In genomic region chr11:116129091-116129790, GRCm38 (mm10) we compare ENCODE assay signal across 10 mouse cellular contexts. TPM values are rescaled to one million over a fixed set of nuclear protein-coding genes. Genes with fewer than 3 reads are reported as not detected.
A peak's percentile ranks its signal among the peaks of the same experiment; 100 is the strongest.
DNase-seq lines count a peak whose midpoint lies in the region; ATAC-seq and TF ChIP-seq lines count a peak whose summit lies in the region.
"Had no signal": no experiment of that assay in that cellular context is flagged by ENCODE, and none has a peak within 500 bp of the region (broad histone marks: within the 10 kb centered on the region; RNA-seq: fewer than 3 reads in every experiment).

No protein-coding gene starts in this region.

- WGBS in hindbrain, embryonic 13.5 days: 75% methylated on average over 9 of the region's 9 CpGs
- WGBS in hindbrain, embryonic 12.5 days: 76% methylated on average over 9 of the region's 9 CpGs
- 78% methylated on average over 9 of the region's 9 CpGs for WGBS in hindbrain, postnatal 0 days
- WGBS in midbrain, embryonic 13.5 days: 77% methylated on average over 9 of the region's 9 CpGs

- no peak for DNase-seq in hindbrain, postnatal 0 days (ENCODE audit: low spot score)
- no peak for DNase-seq in adipocyte (ENCODE audit: low spot score)
- DNase-seq in kidney, adult 8-10 months: no peak
- DNase-seq: left cerebral cortex, postnatal 4 days had no signal

- H3K9me3 ChIP-seq in hindbrain, embryonic 13.5 days: no peaks in the 10 kb centered on the region
- no peaks in the 10 kb centered on the region for H3K9me3 ChIP-seq in hindbrain, embryonic 12.5 days (replicated peaks)
- no peaks in the 10 kb centered on the region for H3K9me3 ChIP-seq in hindbrain, postnatal 0 days (ENCODE audit: low read length)
- H3K9me3 ChIP-seq in midbrain, embryonic 13.5 days: no peaks in the 10 kb centered on the region

- H3K27me3 ChIP-seq in hindbrain, embryonic 13.5 days: 0 out of 2 replicates have a peak, but pooled peaks cover 3% of the 10 kb centered on the region
- no peaks in the 10 kb centered on the region for H3K27me3 ChIP-seq in hindbrain, embryonic 12.5 days
- no peaks in the 10 kb centered on the region for H3K27me3 ChIP-seq in hindbrain, postnatal 0 days (ENCODE audit: insufficient read depth, low read length)
- H3K27me3 ChIP-seq in midbrain, embryonic 13.5 days: no peaks in the 10 kb centered on the region; the same call in 1 of the 2 replicates

- no peak overlapping the region; the same call in 1 of the 2 replicates for H3K4me2 ChIP-seq in hindbrain, embryonic 13.5 days
- H3K4me2 ChIP-seq in hindbrain, embryonic 12.5 days (replicated peaks): no peak overlapping the region
- peak overlapping the region; percentile 65 for H3K4me2 ChIP-seq in hindbrain, postnatal 0 days (ENCODE audit: low read depth, low read length)
- peak overlapping the region; percentile 62 for H3K4me2 ChIP-seq in midbrain, embryonic 13.5 days (replicated peaks)

- H3K4me3 ChIP-seq in hindbrain, embryonic 13.5 days: no peak overlapping the region
- no peak overlapping the region for H3K4me3 ChIP-seq in hindbrain, embryonic 12.5 days
- peak overlapping the region; percentile 94 for H3K4me3 ChIP-seq in brown adipose tissue, adult 24 weeks (ENCODE audit: insufficient read depth, low read depth, low read length)
- H3K4me3 ChIP-seq in hindbrain, postnatal 0 days (ENCODE audit: low read length): no peak overlapping the region
- no peak overlapping the region for H3K4me3 ChIP-seq in midbrain, embryonic 13.5 days (replicated peaks)

- peaks cover 38% of the 10 kb centered on the region for H3K4me1 ChIP-seq in hindbrain, embryonic 13.5 days (replicated peaks)
- peaks cover 29% of the 10 kb centered on the region for H3K4me1 ChIP-seq in hindbrain, embryonic 12.5 days
- H3K4me1 ChIP-seq in brown adipose tissue, adult 24 weeks (ENCODE audit: control insufficient read depth, insufficient read depth, insufficient read length, low read length): peaks cover 16% of the 10 kb centered on the region
- H3K4me1 ChIP-seq in hindbrain, postnatal 0 days (ENCODE audit: insufficient read depth, low read length): peaks cover 20% of the 10 kb centered on the region
- H3K4me1 ChIP-seq in midbrain, embryonic 13.5 days (replicated peaks): peaks cover 32% of the 10 kb centered on the region

- peak overlapping the region; percentile 82 for H3K9ac ChIP-seq in hindbrain, embryonic 13.5 days
- no peak overlapping the region for H3K9ac ChIP-seq in hindbrain, embryonic 12.5 days
- H3K9ac ChIP-seq in hindbrain, postnatal 0 days (replicated peaks; ENCODE audit: low read length): peak overlapping the region; percentile 68; the same call in 1 of the 2 replicates
- H3K9ac ChIP-seq in midbrain, embryonic 13.5 days (replicated peaks): peak overlapping the region; percentile 72; the same call in 1 of the 2 replicates

- no peak overlapping the region for H3K27ac ChIP-seq in hindbrain, embryonic 13.5 days
- H3K27ac ChIP-seq in hindbrain, embryonic 12.5 days: no peak overlapping the region
- peak overlapping the region; percentile 33; the same call in 1 of the 2 replicates for H3K27ac ChIP-seq in brown adipose tissue, adult 24 weeks (replicated peaks; ENCODE audit: low read depth, low read length)
- peak overlapping the region; percentile 91; the same call in 1 of the 2 replicates for H3K27ac ChIP-seq in hindbrain, postnatal 0 days
- H3K27ac ChIP-seq in midbrain, embryonic 13.5 days: no peak overlapping the region

- H3K36me3 ChIP-seq in hindbrain, embryonic 13.5 days: peaks cover 39% of the 10 kb centered on the region
- peaks cover 33% of the 10 kb centered on the region for H3K36me3 ChIP-seq in hindbrain, embryonic 12.5 days
- peaks cover 14% of the 10 kb centered on the region for H3K36me3 ChIP-seq in hindbrain, postnatal 0 days (ENCODE audit: insufficient read depth, low read length)
- H3K36me3 ChIP-seq in midbrain, embryonic 13.5 days: peaks cover 37% of the 10 kb centered on the region

- no peak for ATAC-seq in hindbrain, embryonic 13.5 days (ENCODE audit: low FRiP score)
- ATAC-seq in hindbrain, embryonic 12.5 days (ENCODE audit: low FRiP score): no peak
- ATAC-seq in hindbrain, postnatal 0 days: no peak
- ATAC-seq in midbrain, embryonic 13.5 days: no peak
- ATAC-seq in granulocyte monocyte progenitor cell, adult 5-6 weeks (replicated peaks; ENCODE audit: poor library complexity, severe bottlenecking): no peak

- no peak for TF ChIP-seq CTCF in hindbrain, postnatal 0 days (IDR thresholded peaks at IDR 0.05; ENCODE audit: low read depth)

RNA-seq across cellular contexts. Expression of gene Trim65, which starts 1.7 kb away (rescaled TPM):
- polyA plus RNA-seq in hindbrain, embryonic 13.5 days (2015; fragmentation: Nextera tagmentation; extraction: Ambion mirVana): 1.9 and 2.3 TPM in 2 replicates
- 2.2 and 2.3 TPM in 2 replicates for polyA plus RNA-seq in hindbrain, embryonic 12.5 days (2016; fragmentation: Nextera tagmentation; extraction: Ambion mirVana)
- 5.9 and 8.3 TPM in 2 replicates for polyA plus RNA-seq in brown adipose tissue, adult 24 weeks (2012; ENCODE audit: insufficient read depth, insufficient read length, missing spikeins)
- total RNA-seq in hindbrain, postnatal 0 days (2014; rRNA removed): 8.2 and 9.6 TPM in 2 replicates
- 2.4 TPM in 2 replicates for polyA plus RNA-seq in hindbrain, postnatal 0 days (2015; fragmentation: Nextera tagmentation; extraction: Ambion mirVana)
- polyA plus RNA-seq in midbrain, embryonic 13.5 days (2015; fragmentation: Nextera tagmentation; extraction: Ambion mirVana): 1.3 and 1.8 TPM in 2 replicates
- total RNA-seq in granulocyte monocyte progenitor cell, adult 5-6 weeks (2014; fragmentation: Nextera tagmentation): 11.6 and 18.1 TPM in 2 replicates
- 3.7 and 7.0 TPM in 2 replicates for total RNA-seq in granulocyte monocyte progenitor cell, adult 5-6 weeks (2017)
- polyA plus RNA-seq: G1E had no signal

RNA-seq across cellular contexts. Expression of gene Trim47, which starts 2.2 kb away (rescaled TPM):
- 3.9 and 4.5 TPM in 2 replicates for polyA plus RNA-seq in hindbrain, embryonic 13.5 days (2015; fragmentation: Nextera tagmentation; extraction: Ambion mirVana)
- polyA plus RNA-seq in hindbrain, embryonic 12.5 days (2016; fragmentation: Nextera tagmentation; extraction: Ambion mirVana): 4.4 and 5.3 TPM in 2 replicates
- 4.6 and 8.3 TPM in 2 replicates for polyA plus RNA-seq in brown adipose tissue, adult 24 weeks (2012; ENCODE audit: insufficient read depth, insufficient read length, missing spikeins)
- 14.2 and 17.0 TPM in 2 replicates for total RNA-seq in hindbrain, postnatal 0 days (2014; rRNA removed)
- polyA plus RNA-seq in hindbrain, postnatal 0 days (2015; fragmentation: Nextera tagmentation; extraction: Ambion mirVana): 9.5 and 10.1 TPM in 2 replicates
- 2.0 and 3.4 TPM in 2 replicates for polyA plus RNA-seq in midbrain, embryonic 13.5 days (2015; fragmentation: Nextera tagmentation; extraction: Ambion mirVana)
- 1.9 TPM in 1 of 2 replicates, not detected in the other for total RNA-seq in granulocyte monocyte progenitor cell, adult 5-6 weeks (2014; fragmentation: Nextera tagmentation)
- total RNA-seq in granulocyte monocyte progenitor cell, adult 5-6 weeks (2017): 3.1 TPM in 1 of 2 replicates, not detected in the other
- polyA plus RNA-seq: G1E had no signal

RNA-seq across cellular contexts. Expression of gene Mrpl38, which starts 9.4 kb away (rescaled TPM):
- polyA plus RNA-seq in hindbrain, embryonic 13.5 days (2015; fragmentation: Nextera tagmentation; extraction: Ambion mirVana): 76.4 and 78.2 TPM in 2 replicates
- polyA plus RNA-seq in hindbrain, embryonic 12.5 days (2016; fragmentation: Nextera tagmentation; extraction: Ambion mirVana): 72.7 and 77.8 TPM in 2 replicates
- polyA plus RNA-seq in brown adipose tissue, adult 24 weeks (2012; ENCODE audit: insufficient read depth, insufficient read length, missing spikeins): 99.5 and 121 TPM in 2 replicates
- total RNA-seq in hindbrain, postnatal 0 days (2014; rRNA removed): 83.9 and 94.0 TPM in 2 replicates
- polyA plus RNA-seq in hindbrain, postnatal 0 days (2015; fragmentation: Nextera tagmentation; extraction: Ambion mirVana): 71.9 and 73.3 TPM in 2 replicates
- 76.2 and 78.3 TPM in 2 replicates for polyA plus RNA-seq in midbrain, embryonic 13.5 days (2015; fragmentation: Nextera tagmentation; extraction: Ambion mirVana)
- total RNA-seq in granulocyte monocyte progenitor cell, adult 5-6 weeks (2014; fragmentation: Nextera tagmentation): 52.1 and 60.1 TPM in 2 replicates
- total RNA-seq in granulocyte monocyte progenitor cell, adult 5-6 weeks (2017): 22.8 and 29.6 TPM in 2 replicates

RNA-seq across cellular contexts. Expression of gene Fbf1, which starts 38.7 kb away (rescaled TPM):
- 64.4 and 69.5 TPM in 2 replicates for polyA plus RNA-seq in hindbrain, embryonic 13.5 days (2015; fragmentation: Nextera tagmentation; extraction: Ambion mirVana)
- 80.7 and 80.9 TPM in 2 replicates for polyA plus RNA-seq in hindbrain, embryonic 12.5 days (2016; fragmentation: Nextera tagmentation; extraction: Ambion mirVana)
- polyA plus RNA-seq in brown adipose tissue, adult 24 weeks (2012; ENCODE audit: insufficient read depth, insufficient read length, missing spikeins): 3.8 and 5.3 TPM in 2 replicates
- 68.1 and 73.5 TPM in 2 replicates for total RNA-seq in hindbrain, postnatal 0 days (2014; rRNA removed)
- polyA plus RNA-seq in hindbrain, postnatal 0 days (2015; fragmentation: Nextera tagmentation; extraction: Ambion mirVana): 33.8 and 35.3 TPM in 2 replicates
- 69.1 and 76.5 TPM in 2 replicates for polyA plus RNA-seq in midbrain, embryonic 13.5 days (2015; fragmentation: Nextera tagmentation; extraction: Ambion mirVana)
- total RNA-seq in granulocyte monocyte progenitor cell, adult 5-6 weeks (2014; fragmentation: Nextera tagmentation): 14.1 and 22.2 TPM in 2 replicates
- 15.3 and 22.8 TPM in 2 replicates for total RNA-seq in granulocyte monocyte progenitor cell, adult 5-6 weeks (2017)

RNA-seq across cellular contexts. Expression of gene Wbp2, which starts 42.4 kb away (rescaled TPM):
- 129 and 133 TPM in 2 replicates for polyA plus RNA-seq in hindbrain, embryonic 13.5 days (2015; fragmentation: Nextera tagmentation; extraction: Ambion mirVana)
- 90.7 and 97.7 TPM in 2 replicates for polyA plus RNA-seq in hindbrain, embryonic 12.5 days (2016; fragmentation: Nextera tagmentation; extraction: Ambion mirVana)
- 73.7 and 124 TPM in 2 replicates for polyA plus RNA-seq in brown adipose tissue, adult 24 weeks (2012; ENCODE audit: insufficient read depth, insufficient read length, missing spikeins)
- 146 and 171 TPM in 2 replicates for total RNA-seq in hindbrain, postnatal 0 days (2014; rRNA removed)
- 206 and 234 TPM in 2 replicates for polyA plus RNA-seq in hindbrain, postnatal 0 days (2015; fragmentation: Nextera tagmentation; extraction: Ambion mirVana)
- 128 and 132 TPM in 2 replicates for polyA plus RNA-seq in midbrain, embryonic 13.5 days (2015; fragmentation: Nextera tagmentation; extraction: Ambion mirVana)
- total RNA-seq in granulocyte monocyte progenitor cell, adult 5-6 weeks (2014; fragmentation: Nextera tagmentation): 83.3 and 96.6 TPM in 2 replicates
- total RNA-seq in granulocyte monocyte progenitor cell, adult 5-6 weeks (2017): 13.6 and 17.3 TPM in 2 replicates

Comparison
In these comparisons a context has a peak if more than half of its experiments do, and no peak if none do; other contexts are left out.
1. H3K27ac ChIP-seq: peak in brown adipose tissue, adult 24 weeks (single experiment) and hindbrain, postnatal 0 days (single experiment); none in hindbrain, embryonic 13.5 days (single experiment), hindbrain, embryonic 12.5 days (single experiment) and midbrain, embryonic 13.5 days (single experiment).
2. H3K4me2 ChIP-seq: peak in hindbrain, postnatal 0 days (single experiment) and midbrain, embryonic 13.5 days (single experiment); none in hindbrain, embryonic 13.5 days (single experiment) and hindbrain, embryonic 12.5 days (single experiment).